Mouse (Mus musculus): ENCODE measurements around the gene Cse1l. TPM values are rescaled to one million over a fixed set of nuclear protein-coding genes. Genes with fewer than 3 reads are reported as not detected.
A peak's percentile ranks its signal among the peaks of the same experiment; 100 is the strongest.

The Cse1l gene
- polyA plus RNA-seq, 1 experiment from 2014 or later, result 76.2 TPM

DNA sequence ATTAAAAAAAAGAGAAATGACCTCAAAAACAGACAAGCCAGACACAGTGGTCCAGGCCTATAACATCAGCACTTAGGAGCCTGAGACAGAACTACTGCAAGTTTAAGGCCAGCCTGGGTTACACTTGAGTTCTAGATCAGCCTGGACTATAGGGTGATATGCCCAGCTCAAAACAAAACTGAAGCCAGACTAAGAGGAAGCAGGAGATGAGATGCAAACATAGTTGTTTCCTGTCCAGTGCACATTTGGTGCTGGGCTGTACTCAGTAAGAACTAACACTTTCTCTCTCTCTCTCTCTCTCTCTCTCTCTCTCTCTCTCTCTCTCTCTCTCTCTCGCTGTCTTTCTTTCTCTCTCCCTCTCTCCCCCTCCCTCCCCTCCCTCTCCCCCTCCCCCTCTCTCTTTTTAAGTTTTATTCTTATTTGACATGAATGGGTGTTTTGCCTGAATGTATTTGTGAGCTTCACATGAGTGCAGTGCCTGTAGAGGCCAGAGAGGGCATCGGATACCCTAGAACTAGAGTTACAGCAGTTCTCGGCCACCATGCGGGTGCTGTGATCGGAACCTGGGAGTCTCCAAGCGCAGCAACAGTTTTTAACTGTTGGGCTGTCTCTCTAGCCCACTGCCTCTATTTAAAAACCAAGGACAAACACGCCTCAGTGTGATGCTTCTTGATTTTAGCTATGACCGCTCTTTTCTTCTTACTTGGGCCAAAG is 4.9 kb upstream of the Cse1l start:
- DNase-seq (ENCODE audit: low spot score), result no peak

DNA sequence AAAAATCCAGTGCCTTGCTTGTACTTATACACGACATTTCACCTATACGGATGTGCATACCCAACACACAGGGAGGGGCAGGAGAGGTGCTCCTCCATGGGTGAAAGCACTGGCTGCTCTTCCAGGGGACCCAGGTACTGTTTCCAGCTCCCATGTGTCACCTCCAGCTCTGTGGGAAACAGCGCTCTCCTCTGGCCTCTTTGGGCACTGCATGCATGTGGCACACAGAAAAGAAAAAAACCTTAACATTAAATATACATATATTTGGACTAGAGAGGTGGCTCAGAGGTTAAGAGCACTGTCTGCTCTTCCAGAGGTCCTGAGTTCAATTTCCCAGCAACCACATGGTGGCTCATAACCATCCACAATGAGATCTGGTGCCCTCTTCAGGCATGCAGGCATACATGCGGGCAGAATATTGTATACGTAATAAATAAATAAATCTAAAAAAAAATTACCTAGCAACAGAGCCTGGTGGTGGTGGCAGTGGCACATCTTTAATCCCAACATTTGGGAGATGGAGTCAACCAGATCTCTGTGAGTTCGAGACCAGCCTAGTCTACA is 2.0 kb upstream of the Cse1l start:
- DNase-seq (ENCODE audit: low spot score), result no peak

DNA sequence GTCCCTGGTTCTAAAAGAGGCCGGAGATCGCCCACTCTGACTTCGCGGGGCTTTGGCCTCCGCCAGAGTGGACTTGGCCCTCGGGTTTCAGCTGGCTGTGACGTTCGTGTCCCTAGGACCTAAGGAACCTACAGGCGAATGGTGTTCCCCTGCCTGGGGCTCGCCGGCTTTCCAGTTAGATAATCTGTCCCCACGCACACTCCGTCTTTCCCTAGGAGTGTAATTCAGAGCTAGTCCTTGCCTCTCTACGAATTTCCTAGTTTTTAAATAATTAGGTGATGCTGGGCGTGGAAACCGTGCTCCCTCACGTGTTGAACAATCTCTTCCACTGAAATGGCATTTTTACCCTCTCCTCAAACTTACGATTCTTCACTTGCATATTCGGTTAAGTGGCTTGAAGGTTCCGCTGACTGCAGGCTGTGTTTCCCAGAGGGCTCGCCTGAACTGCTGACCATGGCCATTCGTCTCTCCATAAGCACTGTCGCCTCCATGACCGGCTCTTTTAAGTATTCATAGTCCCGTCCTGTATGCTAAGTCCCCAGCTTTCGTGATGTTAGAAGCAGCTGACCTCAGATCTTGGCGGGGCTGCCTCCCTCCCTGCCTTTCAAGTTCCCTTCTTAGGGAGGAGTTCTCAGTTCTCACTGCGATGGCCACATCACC is 813 bp downstream of the Cse1l start:
- DNase-seq (ENCODE audit: low spot score), result peak; percentile 14

DNA sequence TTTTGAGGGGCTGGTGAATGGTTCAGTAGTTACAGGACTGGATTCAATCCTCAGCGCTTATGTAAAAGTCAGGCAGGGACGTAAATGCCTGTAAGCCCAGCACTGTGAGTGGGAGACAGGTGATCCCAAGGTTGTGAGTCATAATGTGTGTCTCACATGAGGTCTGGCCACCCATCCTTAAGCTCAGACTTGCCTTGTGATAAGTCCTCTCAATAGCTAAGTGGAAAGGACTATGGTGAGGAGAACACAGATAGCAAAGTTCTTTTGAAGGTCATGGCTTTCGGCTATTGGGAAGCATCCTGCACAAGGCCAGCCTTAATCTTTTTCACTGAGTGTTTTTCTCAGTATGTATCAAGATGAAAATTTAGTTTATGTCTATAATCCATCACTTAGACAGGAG is 3.9 kb downstream of the Cse1l start:
- DNase-seq (ENCODE audit: low spot score), result no peak

DNA sequence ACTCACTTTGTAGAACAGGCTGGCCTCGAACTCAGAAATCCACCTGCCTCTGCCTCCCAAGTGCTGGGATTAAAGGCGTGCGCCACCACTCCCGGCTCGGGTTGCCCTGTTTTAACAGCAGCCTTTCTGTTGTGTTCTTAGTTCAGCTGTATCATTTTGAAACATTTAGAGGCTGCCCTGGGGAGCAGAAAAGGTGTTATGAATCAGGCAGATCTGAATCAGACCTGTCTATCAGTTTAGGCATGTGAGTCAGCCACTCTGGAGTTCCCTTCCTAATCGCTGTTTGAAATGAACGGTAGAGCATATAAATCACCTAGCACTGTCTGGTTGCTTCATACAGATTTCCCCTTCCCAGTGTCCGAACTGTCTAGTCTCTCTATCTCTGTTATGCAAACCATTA is 4.7 kb downstream of the Cse1l start:
- DNase-seq (ENCODE audit: low spot score), result no peak

DNA sequence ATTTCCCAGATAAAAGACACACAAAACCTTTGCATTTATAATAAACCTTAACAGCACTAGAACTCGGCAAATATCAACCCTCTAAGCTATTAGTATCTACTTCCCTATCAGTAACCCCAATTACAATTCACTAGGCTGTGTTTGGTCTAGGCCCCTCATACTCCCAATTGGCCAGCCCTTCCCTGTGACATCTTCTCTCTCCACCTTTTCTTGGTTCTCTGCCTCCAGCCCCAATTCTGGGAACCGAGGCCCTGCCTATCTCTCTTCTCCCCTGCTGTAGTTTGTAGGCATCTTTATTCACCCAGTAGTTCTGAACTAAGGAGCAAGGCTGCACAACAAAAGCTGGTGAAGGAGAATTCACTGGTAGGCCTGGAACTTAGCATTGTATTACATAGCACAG is 18.1 kb downstream of the Cse1l start:
- no peak for DNase-seq (ENCODE audit: low spot score)

DNA sequence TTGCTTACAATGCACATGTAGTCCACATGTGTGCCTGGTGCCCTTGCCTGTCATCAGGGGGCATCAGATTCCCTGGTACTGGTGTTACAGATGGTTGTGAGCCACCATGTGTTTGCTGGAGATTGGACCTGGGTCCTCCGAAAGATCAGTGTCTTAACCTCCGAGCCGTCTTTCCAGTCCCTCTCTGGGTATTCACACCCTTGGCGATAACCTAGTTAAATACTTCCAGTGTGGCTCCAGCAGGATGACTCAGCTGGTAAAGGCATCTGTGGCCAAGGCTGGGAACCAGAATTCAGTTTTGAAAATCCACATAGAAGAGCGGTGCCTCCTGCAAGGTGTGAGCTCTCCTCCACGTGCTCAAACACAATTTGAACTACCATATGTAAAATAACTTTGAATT is 28.1 kb downstream of the Cse1l start:
- no peak for DNase-seq (ENCODE audit: low spot score)

DNA sequence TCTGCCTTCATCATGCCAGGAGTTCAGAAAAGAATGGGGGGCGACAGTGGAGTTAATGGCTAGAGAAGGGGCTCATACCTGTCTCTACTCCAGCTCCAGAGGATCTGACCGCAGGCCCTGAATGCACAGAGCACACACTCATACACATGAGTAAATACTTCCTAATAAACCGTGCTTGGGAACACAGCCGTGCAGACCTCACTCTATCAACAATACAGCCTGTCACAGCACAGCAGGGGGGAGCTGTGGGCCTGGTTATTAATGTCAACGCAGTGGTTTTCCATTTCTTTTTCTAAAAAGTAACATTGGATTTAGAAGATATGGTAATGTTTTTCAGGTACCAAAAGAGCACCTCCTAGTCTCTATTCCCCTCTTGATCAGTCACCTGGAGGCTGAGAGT is 28.6 kb downstream of the Cse1l start:
- DNase-seq (ENCODE audit: low spot score), result no peak

DNA sequence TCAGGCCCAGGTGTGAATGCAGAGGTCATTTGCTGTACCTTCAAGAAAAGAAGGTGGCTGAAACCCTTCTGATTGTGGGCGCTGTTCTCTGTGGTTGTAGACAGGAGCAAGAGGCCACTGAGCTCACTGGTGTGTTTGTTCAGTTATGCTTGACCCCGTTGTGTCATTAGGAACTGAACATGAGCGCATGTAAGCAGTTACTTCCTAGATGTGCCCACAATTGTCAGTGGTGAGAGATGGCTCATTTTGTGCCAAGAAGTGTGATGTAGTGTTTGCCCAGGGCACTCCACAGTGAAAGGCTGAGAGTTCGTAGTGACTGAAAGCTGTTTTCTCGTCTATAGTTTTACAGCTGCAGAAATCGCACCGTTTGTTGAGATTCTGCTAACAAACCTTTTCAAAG is 29.7 kb downstream of the Cse1l start:
- no peak for DNase-seq (ENCODE audit: low spot score)

DNA sequence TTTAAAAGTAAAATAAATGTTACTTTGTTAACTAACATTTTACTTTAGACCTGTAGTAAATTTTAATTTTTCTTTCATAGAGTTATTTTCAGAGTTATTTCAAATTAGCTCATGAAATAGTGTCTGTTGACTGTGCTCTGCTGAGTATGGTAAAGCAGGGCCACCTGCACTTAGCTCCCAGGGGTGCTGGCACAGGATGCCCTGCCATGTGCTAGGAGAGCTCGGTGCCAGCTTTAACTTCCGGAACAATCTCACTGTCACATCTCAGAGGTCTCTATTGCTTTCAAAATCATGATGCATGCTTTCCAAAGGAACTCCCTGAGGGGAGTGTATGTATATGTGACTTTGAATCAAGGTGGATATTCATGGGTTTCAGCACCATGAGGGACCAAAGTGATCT is 30.3 kb downstream of the Cse1l start:
- DNase-seq (ENCODE audit: low spot score), result no peak

DNA sequence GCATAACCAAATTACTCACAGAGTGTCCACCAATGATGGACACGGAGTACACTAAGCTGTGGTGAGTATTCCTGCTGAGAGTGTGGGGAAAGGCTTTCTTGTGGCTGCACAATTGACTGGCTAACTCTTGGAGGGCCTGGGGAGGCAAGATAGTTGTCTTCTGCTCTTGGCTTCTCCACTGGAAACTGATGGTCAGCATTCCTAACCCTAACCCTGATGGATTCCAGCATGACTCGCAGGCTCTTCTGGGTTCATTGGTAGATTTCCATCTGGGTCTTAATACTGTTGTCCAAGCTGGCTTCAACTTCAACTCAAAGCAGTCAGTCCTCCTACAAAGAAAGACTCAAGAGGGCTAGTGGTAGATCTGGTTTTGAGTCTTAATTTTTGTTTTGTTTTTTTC is 37.3 kb downstream of the Cse1l start:
- DNase-seq (ENCODE audit: low spot score), result no peak

DNA sequence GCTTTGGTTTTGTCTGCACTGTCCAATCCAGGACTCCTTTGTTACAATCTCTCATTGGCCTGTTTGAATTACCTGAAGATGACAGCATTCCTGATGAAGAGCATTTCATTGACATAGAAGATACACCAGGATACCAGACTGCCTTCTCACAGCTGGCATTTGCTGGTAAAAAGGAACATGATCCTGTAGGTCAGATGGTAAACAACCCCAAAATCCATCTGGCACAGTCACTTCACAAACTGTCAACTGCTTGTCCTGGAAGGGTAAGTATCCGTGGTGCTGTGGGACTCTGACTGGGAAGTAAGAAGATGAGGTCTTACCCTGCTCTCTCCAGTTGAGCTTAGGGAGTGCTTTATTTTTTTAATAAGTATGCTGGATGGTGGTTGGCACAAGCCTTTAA is 38.5 kb downstream of the Cse1l start:
- no peak for DNase-seq (ENCODE audit: low spot score)

DNA sequence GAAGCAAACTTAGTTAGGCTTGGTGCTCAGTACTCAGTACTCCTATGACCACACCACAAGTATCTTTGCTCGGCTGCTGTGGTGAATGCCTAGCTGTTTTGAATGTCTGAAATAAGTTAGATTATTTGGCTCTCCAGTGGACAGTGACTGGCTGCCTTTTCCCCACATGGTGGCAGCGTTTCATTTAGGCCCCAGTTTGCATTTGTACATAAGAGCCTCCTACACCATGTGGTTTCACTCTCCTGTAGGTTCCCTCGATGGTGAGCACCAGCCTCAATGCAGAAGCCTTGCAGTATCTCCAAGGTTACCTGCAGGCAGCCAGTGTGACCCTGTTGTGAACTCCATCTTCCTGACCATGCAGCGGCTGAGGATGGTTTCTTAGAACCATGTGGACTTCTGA is 39.6 kb downstream of the Cse1l start:
- peak; percentile 19 for DNase-seq (ENCODE audit: low spot score)

DNA sequence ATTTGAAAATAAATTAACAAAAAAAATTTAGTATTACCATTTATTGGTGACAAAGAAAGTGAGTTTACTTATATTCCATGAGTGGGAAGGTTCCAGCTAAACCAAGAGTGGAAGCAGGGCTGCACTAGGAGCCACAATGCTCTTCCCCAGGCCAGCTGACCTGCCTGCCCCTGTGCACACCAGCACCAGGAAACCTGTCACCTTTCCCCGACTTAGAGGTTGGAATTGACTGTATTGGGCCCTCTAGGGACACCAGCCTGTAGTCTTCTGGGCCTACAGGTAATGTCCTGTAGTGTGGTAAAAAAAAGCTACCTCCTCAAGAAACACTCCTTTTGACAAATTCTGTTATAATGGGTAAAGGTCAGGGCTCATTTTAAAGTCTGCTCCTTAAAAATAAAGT is 42.4 kb downstream of the Cse1l start:
- no peak for DNase-seq (ENCODE audit: low spot score)

DNA sequence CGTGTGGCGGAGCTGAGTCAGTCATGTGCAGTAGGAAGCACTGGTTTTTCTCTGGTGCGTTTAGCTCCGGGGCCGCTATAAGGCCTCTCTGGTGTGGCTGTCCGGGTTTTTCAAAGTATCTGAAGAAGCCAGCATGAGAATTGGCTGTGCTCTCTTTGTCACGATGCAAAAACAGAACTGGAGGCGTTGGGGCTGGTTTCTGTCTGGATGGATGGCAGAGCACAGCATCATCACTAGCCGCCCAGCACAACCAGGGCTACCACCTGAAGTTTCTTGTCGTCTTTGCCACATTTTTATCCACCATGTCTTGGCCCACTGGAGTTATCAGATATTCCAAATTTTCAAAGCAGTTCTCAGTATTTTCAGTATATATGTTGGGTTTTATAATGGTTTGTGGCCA is 43.1 kb downstream of the Cse1l start:
- no peak for DNase-seq (ENCODE audit: low spot score)

DNA sequence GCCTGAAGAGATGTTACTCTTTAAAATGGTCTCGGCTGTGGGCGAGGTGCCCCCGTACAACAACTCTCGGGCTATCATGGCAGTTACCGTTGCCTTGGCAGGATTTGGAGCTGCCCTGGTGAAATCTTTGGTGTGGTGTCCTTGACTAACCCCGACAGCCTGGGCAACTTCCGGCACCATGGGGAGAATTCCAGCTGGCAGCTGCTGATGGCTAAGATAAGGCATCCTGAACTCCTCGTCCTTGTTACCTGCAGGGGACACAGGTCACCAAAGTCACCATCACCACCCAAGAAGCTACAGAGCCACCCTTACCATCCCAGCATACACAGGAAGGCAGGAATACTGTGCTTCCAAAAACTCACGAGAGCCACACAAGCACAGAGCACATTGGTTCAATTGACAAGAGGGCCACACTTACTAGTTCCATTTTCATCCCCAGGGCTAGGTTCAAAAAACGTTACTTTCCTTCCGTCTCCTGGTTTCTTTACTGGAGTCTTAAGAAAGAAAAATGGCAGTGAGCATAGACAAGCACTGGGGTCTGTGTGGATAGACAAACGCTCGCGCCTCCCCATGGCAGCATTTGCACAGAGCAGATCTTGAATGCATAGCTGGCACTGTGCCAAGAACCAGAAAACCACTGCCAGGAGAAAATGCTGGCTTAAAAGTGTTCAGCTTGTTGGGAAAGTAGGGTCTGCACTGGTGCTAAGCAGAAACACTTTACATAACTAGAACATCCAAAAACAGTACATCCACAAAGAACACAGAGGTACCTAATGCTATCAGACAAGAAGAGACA is 45.2 kb downstream of the Cse1l start:
- DNase-seq (ENCODE audit: low spot score), result no peak

DNA sequence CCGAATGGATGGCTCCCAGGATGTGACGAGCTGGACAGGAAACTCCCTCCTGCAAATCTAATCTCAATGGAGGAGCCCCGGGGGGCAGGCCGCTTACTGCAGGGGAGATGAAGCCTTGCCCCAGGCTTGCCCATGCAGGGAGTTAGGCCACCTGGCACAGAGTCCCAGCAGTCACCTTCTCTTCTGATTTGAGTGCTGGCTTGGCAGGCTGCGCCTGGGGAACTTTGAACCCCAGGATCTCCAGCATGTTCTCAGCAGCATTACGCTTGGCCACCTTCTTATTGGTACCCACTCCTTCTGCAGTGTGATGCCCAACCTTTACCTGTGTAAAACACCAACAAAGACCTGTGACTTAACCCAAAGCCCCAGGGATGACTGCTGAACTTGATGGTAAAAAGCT is 46.3 kb downstream of the Cse1l start:
- DNase-seq (ENCODE audit: low spot score), result no peak

DNA sequence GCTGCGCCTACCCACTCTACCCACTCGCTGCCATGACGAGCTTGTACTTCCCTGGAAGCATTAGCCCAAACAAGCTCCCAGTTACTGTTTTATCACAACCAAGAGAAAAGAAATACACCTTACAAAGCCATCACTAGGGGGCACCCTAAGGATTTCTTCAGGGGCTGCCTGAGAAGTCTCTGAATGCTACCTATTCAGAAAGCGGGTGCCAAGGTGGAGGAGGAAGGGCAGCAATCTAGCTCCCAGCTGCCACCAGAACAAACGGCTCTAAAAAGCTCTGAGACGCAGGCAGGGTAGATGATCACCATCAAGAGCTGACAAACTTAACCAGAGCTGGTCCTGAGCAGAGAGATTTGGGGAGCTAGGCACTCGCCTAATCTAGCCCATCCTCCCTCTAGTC is 51.0 kb downstream of the Cse1l start:
- DNase-seq (ENCODE audit: low spot score), result peak; percentile 77

DNA sequence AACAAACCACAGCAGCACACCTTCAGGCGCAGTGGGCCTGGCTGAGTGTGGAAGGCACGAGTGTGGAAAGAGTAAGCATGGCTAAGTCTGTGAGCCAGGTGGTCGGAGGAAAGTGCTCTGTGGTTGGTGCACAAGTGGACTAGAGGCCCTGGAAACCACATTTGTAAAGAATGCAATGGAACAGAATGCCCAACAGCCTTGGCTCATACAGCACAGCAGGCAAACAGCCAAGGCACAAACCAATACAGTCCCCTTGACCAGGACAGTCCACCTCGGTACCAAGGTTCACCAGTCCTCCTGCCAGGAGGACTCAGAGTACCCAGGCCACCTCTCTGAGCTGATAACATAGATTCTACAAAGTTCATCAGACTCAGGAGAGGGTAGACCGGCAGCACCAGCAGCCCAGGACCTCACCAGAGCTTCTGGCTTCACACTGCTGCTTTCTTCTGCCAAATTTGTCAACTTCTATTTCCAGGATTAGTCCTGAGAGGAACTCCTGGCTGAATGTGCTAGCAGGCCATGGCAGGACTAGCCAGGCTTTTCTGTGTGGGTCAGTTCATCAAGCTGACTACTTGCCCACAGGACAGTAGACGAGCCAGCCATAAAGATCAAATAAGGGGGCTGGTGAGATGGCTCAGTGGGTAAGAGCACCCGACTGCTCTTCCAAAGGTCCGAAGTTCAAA is 54.9 kb downstream of the Cse1l start:
- no peak for DNase-seq (ENCODE audit: low spot score)

DNA sequence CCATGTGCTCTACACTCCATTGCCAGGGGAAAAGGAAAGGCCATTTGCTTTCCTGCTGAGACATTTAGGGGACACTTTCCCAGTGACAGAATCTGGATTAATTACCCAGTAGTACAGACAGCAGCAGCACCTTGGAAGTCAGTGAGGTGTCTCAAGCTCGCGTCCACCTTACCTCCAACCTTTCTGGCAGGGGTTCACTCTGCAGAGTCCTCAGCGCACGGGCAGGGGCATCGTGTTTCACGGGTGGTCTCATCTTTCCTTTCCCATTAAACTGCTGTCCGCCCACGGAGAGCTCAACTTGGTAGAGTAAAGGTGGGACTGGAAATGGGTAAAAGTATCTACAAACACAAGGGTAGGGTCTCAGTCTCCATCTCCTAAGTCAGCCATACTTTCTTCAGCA is 57.4 kb downstream of the Cse1l start:
- no peak for DNase-seq (ENCODE audit: low spot score)

DNA sequence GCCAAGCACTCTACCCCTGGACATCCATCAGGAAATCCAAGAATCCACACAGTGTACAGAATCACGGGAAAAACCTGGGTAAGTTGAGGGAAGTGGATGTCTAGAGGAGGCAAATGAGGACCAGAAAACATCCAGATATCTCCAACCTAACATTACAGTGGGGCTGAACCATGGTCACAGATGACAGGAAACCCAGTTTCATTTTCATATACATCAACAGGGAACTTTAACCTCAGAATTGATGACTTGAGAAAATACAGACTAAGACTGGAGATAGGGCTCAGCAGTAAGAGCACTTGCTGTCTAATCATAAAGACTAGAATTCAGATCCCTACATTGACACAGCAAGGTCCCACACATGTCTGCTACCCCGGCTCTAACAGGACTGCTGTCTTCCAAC is 58.9 kb downstream of the Cse1l start:
- DNase-seq (ENCODE audit: low spot score), result no peak

DNA sequence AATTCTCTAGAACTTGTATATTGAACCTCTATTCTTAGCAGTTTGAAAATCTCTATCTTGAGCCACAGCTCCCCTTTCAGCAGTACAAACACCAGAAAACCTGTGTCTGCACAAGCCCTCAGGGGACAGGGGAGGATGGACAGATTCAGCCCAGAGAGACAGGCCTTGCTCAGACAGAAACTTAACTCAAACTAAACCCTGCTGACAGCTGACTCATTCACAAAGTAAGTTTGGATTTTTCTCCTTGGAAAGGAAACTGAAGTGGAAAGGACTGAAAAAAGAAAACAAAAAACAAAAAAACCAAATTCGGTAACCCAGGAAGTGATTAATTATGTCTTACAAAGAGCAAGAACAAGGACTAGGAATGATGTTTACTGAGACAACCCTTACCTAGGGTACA is 67.3 kb downstream of the Cse1l start:
- no peak for DNase-seq (ENCODE audit: low spot score)
